ENCODE assay signal across 8 mouse cellular contexts in the genomic region with DNA sequence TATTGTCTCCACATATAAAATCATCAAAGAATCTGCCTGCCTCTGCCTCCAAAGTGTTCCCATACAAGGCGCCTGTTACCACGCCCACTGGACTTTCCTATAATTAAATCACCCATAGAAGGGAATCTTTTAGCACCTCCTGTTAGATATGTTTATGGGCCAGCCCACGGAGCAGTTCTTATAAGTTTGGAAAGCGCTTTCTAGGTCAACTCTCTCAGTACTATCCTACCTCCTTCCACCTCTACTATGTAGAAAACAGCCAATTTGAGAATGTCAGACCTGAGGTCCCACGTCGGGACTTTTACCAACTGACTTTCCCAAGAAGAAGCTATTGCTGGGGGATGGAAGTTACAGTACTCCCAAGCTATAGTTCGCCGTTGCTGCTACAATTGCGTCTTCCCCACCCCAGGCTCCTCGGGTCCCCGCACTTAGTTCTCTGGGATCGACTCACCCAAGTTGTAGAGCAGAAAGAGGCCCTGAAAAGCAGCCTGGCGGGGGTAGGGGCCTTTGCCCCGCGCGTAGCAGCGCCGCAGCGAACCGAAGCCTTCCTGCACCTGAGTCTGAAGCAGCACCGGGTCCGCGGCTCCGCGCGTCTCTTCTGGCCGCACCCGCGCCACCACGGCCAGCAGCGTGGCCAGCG. TPM values are rescaled to one million over a fixed set of nuclear protein-coding genes. Genes with fewer than 3 reads are reported as not detected.
A peak's percentile ranks its signal among the peaks of the same experiment; 100 is the strongest.
DNase-seq lines count a peak whose midpoint lies in the region; ATAC-seq and TF ChIP-seq lines count a peak whose summit lies in the region.

No protein-coding gene starts in this region.

- H3K36me3 ChIP-seq in kidney, postnatal 0 days (ENCODE audit: insufficient read depth, low read length) = peaks cover 19% of the 10 kb centered on the region
- peaks cover 18% of the 10 kb centered on the region for H3K36me3 ChIP-seq in forebrain, embryonic 15.5 days
- peaks cover 10% of the 10 kb centered on the region; the same call in 1 of the 2 replicates for H3K36me3 ChIP-seq in macrophage (ENCODE audit: inconsistent target)

- no peak for TF ChIP-seq CTCF in kidney, postnatal 0 days (IDR thresholded peaks at IDR 0.05; ENCODE audit: low read depth)
- TF ChIP-seq CTCF in Patski (IDR thresholded peaks at IDR 0.05) = no peak

- in situ Hi-C loops in Patski (cut with MboI; ENCODE audit: low pct_unique_long_range_greater_than_20kb) = no loop called here

- POLR2A ChIA-PET in Patski (lab: Charles Lee) = interaction anchor here (1.0 to 1.5 kb wide), 4 partner anchors 10 to 71 kb away, joined by 3 to 5 read pairs (median 3); a partner anchor contains a TSS

- H3K9me3 ChIP-seq in kidney, postnatal 0 days (replicated peaks; ENCODE audit: low read length) = no peaks in the 10 kb centered on the region
- H3K9me3 ChIP-seq in forebrain, embryonic 15.5 days = no peaks in the 10 kb centered on the region

- no peak for ATAC-seq in kidney, postnatal 0 days (replicated peaks; ENCODE audit: low FRiP score, low read depth)
- ATAC-seq in Patski = peak; percentile 23
- ATAC-seq in forebrain, embryonic 15.5 days (replicated peaks) = 0 out of 2 replicates have a peak, but pooled peaks have one; percentile 2
- no peak for ATAC-seq in activated CD4-positive, CD25-positive, alpha-beta regulatory T cell, adult 4 months

- H3K4me1 ChIP-seq in kidney, postnatal 0 days (replicated peaks; ENCODE audit: insufficient read depth, low read length) = peaks cover 5% of the 10 kb centered on the region
- peaks cover 26% of the 10 kb centered on the region for H3K4me1 ChIP-seq in forebrain, embryonic 15.5 days

- no peak for DNase-seq in kidney, postnatal 0 days (ENCODE audit: low spot score)
- no peak for DNase-seq in kidney, adult 11 months
- no peak for DNase-seq in Patski (ENCODE audit: low read depth, low spot score)
- DNase-seq in cerebellum, adult 9-11 months = no peak
- no peak for DNase-seq in kidney, adult 8-10 months

- peak overlapping the region; percentile 95 for H3K27ac ChIP-seq in kidney, postnatal 0 days
- H3K27ac ChIP-seq in forebrain, embryonic 15.5 days (replicated peaks) = peak overlapping the region; percentile 96
- peak overlapping the region; percentile 33 for H3K27ac ChIP-seq in macrophage

- WGBS in kidney, postnatal 0 days = 4% methylated on average over 32 of the region's 32 CpGs
- WGBS in forebrain, embryonic 15.5 days = 5% methylated on average over 32 of the region's 32 CpGs
- 3% methylated on average over 32 of the region's 32 CpGs for WGBS in macrophage (ENCODE audit: missing documents)

- no peaks in the 10 kb centered on the region for H3K27me3 ChIP-seq in kidney, postnatal 0 days (ENCODE audit: insufficient read depth, low read length)
- no peaks in the 10 kb centered on the region for H3K27me3 ChIP-seq in Patski
- H3K27me3 ChIP-seq in forebrain, embryonic 15.5 days = no peaks in the 10 kb centered on the region

- CTCF ChIA-PET in Patski (lab: Charles Lee) = no interaction called here

- H3K9ac ChIP-seq in kidney, postnatal 0 days (ENCODE audit: low read depth, low read length) = peak overlapping the region; percentile 81
- peak overlapping the region; percentile 86 for H3K9ac ChIP-seq in forebrain, embryonic 15.5 days (replicated peaks)

- H3K4me2 ChIP-seq in kidney, postnatal 0 days (ENCODE audit: low read length) = peak overlapping the region; percentile 98
- H3K4me2 ChIP-seq in forebrain, embryonic 15.5 days (replicated peaks) = peak overlapping the region; percentile 82

- peak overlapping the region; percentile 79 for H3K4me3 ChIP-seq in kidney, postnatal 0 days (replicated peaks; ENCODE audit: low read depth, low read length)
- H3K4me3 ChIP-seq in forebrain, embryonic 15.5 days = peak overlapping the region; percentile 84
- peak overlapping the region; percentile 72 for H3K4me3 ChIP-seq in macrophage (ENCODE audit: inconsistent target)

- peaks cover 12% of the 10 kb centered on the region; the same call in 1 of the 2 replicates for H3K79me2 ChIP-seq in macrophage (ENCODE audit: inconsistent target)

RNA-seq across cellular contexts. Expression of a gene that starts 1.0 kb away (rescaled TPM):
- 32.0 and 35.9 TPM in 2 replicates for polyA plus RNA-seq in kidney, postnatal 0 days (2015; fragmentation: Nextera tagmentation; extraction: Ambion mirVana)
- polyA plus RNA-seq in Patski (2021) (17.0 TPM), macrophage (2018) (1.4 to 11.0 TPM (median 6.6 TPM) in 3 replicates)
- 53.5 and 56.5 TPM in 2 replicates for polyA plus RNA-seq in forebrain, embryonic 15.5 days (2015; fragmentation: Nextera tagmentation; extraction: Ambion mirVana)
- total RNA-seq in macrophage (2018; cell fraction: chromatin; rRNA removed) = 1 to 10 TPM in 25 of 26 experiments, under 1 TPM in 1; 0.80 to 6.3 (median 1.7) TPM
- 1 to 10 TPM; 4.5 to 9.3 (median 7.0) TPM for total RNA-seq in macrophage (2018; cell fraction: cytosol; rRNA removed)
- total RNA-seq in macrophage (2018; cell fraction: nucleus; rRNA removed) = 1 to 10 TPM; 1.2 to 5.4 (median 3.5) TPM
- 1 to 10 TPM; 2.5 to 2.6 TPM for polyA plus RNA-seq in activated CD4-positive, CD25-positive, alpha-beta regulatory T cell, adult 4 months (2017; shearing (Covaris generic))

RNA-seq across cellular contexts. Expression of a gene that starts 10.6 kb away (rescaled TPM):
- 26.5 and 30.0 TPM in 2 replicates for polyA plus RNA-seq in kidney, postnatal 0 days (2015; fragmentation: Nextera tagmentation; extraction: Ambion mirVana)
- polyA plus RNA-seq in Patski (2021) = 40.4 TPM
- polyA plus RNA-seq in forebrain, embryonic 15.5 days (2015; fragmentation: Nextera tagmentation; extraction: Ambion mirVana) = 43.1 and 45.6 TPM in 2 replicates
- total RNA-seq in macrophage (2018; cell fraction: chromatin; rRNA removed) = 10 to 100 TPM in 24 of 26 experiments, 1 to 10 TPM in 2; 5.6 to 97.0 (median 55.0) TPM
- total RNA-seq in macrophage (2018; cell fraction: cytosol; rRNA removed) = 10 to 100 TPM; 24.8 to 48.8 (median 38.4) TPM
- 10 to 100 TPM in 25 of 26 experiments, 1 to 10 TPM in 1; 9.1 to 77.4 (median 46.5) TPM for total RNA-seq in macrophage (2018; cell fraction: nucleus; rRNA removed)
- polyA plus RNA-seq in macrophage (2018) = 28.8 to 41.8 TPM (median 33.8 TPM) in 3 replicates
- polyA plus RNA-seq in activated CD4-positive, CD25-positive, alpha-beta regulatory T cell, adult 4 months (2017; shearing (Covaris generic)) = 10 to 100 TPM; 17.4 to 25.2 TPM

RNA-seq across cellular contexts. Expression of a gene that starts 11.9 kb away (rescaled TPM):
- 0.17 TPM in 2 replicates for polyA plus RNA-seq in kidney, postnatal 0 days (2015; fragmentation: Nextera tagmentation; extraction: Ambion mirVana)
- polyA plus RNA-seq in Patski (2021) = 0.54 TPM
- polyA plus RNA-seq in forebrain, embryonic 15.5 days (2015; fragmentation: Nextera tagmentation; extraction: Ambion mirVana) = 0.33 and 0.53 TPM in 2 replicates
- 1 to 10 TPM in 1 of 26 experiments, under 1 TPM in 18, not detected in 7; 0.25 to 1.1 (median 0.44) TPM for total RNA-seq in macrophage (2018; cell fraction: chromatin; rRNA removed)
- total RNA-seq in macrophage (2018; cell fraction: cytosol; rRNA removed) = not detected
- under 1 TPM in 7 of 26 experiments, not detected in 19; 0.20 to 0.69 (median 0.28) TPM for total RNA-seq in macrophage (2018; cell fraction: nucleus; rRNA removed)
- not detected in 3 replicates for polyA plus RNA-seq in macrophage (2018)
- not detected for polyA plus RNA-seq in activated CD4-positive, CD25-positive, alpha-beta regulatory T cell, adult 4 months (2017; shearing (Covaris generic))

RNA-seq across cellular contexts. Expression of a gene that starts 23.2 kb away (rescaled TPM):
- polyA plus RNA-seq in kidney, postnatal 0 days (2015; fragmentation: Nextera tagmentation; extraction: Ambion mirVana) = 0.17 TPM in 1 of 2 replicates, not detected in the other
- polyA plus RNA-seq in Patski (2021) (0.33 TPM), macrophage (2018) (0.29 TPM in 1 of 3 replicates, not detected in the others)
- polyA plus RNA-seq in forebrain, embryonic 15.5 days (2015; fragmentation: Nextera tagmentation; extraction: Ambion mirVana) = 0.31 and 0.37 TPM in 2 replicates
- total RNA-seq in macrophage (2018; cell fraction: chromatin; rRNA removed) = 1 to 10 TPM in 3 of 26 experiments, not detected in 23; 1.3 to 2.3 (median 2.0) TPM
- not detected for total RNA-seq in macrophage (2018; cell fraction: cytosol; rRNA removed)
- total RNA-seq in macrophage (2018; cell fraction: nucleus; rRNA removed) = 1 to 10 TPM in 1 of 26 experiments, not detected in 25; 1.4 TPM
- not detected for polyA plus RNA-seq in activated CD4-positive, CD25-positive, alpha-beta regulatory T cell, adult 4 months (2017; shearing (Covaris generic))

RNA-seq across cellular contexts. Expression of a gene that starts 23.3 kb away (rescaled TPM):
- 0.38 and 0.49 TPM in 2 replicates for polyA plus RNA-seq in kidney, postnatal 0 days (2015; fragmentation: Nextera tagmentation; extraction: Ambion mirVana)
- polyA plus RNA-seq in Patski (2021) (0.08 TPM), macrophage (2018) (5.7 to 15.6 TPM (median 5.9 TPM) in 3 replicates)
- 0.13 TPM in 1 of 2 replicates, not detected in the other for polyA plus RNA-seq in forebrain, embryonic 15.5 days (2015; fragmentation: Nextera tagmentation; extraction: Ambion mirVana)
- total RNA-seq in macrophage (2018; cell fraction: chromatin; rRNA removed) = 100 to 1,000 TPM in 9 of 26 experiments, 10 to 100 TPM in 14, 1 to 10 TPM in 3; 5.2 to 320 (median 58.7) TPM
- 10 to 100 TPM in 14 of 26 experiments, 1 to 10 TPM in 12; 6.7 to 97.4 (median 34.2) TPM for total RNA-seq in macrophage (2018; cell fraction: cytosol; rRNA removed)
- total RNA-seq in macrophage (2018; cell fraction: nucleus; rRNA removed) = 100 to 1,000 TPM in 12 of 26 experiments, 10 to 100 TPM in 14; 10.4 to 414 (median 73.6) TPM
- not detected for polyA plus RNA-seq in activated CD4-positive, CD25-positive, alpha-beta regulatory T cell, adult 4 months (2017; shearing (Covaris generic))

Comparison
In these comparisons a context has a peak if more than half of its experiments do, and no peak if none do; other contexts are left out.
1. ATAC-seq: peak in Patski (single experiment) and forebrain, embryonic 15.5 days (single experiment); none in kidney, postnatal 0 days (single experiment) and activated CD4-positive, CD25-positive, alpha-beta regulatory T cell, adult 4 months (single experiment).
2. H3K27ac ChIP-seq: peak in every context shown above with its lines; median percentile 96 in forebrain, embryonic 15.5 days; 95 in kidney, postnatal 0 days; 33 in macrophage.
3. Peak in every context shown above with its lines, with median percentiles within 50 percentile points of each other: H3K4me3 ChIP-seq.